Mouse (Mus musculus): ENCODE measurements around the gene Cyp2w1.
"Not testable (repeated sequence)": the region's sequence is repeated elsewhere in the genome, so short reads cannot be mapped to it uniquely, and the experiment has no call there.

Cyp2w1 gene

DNA sequence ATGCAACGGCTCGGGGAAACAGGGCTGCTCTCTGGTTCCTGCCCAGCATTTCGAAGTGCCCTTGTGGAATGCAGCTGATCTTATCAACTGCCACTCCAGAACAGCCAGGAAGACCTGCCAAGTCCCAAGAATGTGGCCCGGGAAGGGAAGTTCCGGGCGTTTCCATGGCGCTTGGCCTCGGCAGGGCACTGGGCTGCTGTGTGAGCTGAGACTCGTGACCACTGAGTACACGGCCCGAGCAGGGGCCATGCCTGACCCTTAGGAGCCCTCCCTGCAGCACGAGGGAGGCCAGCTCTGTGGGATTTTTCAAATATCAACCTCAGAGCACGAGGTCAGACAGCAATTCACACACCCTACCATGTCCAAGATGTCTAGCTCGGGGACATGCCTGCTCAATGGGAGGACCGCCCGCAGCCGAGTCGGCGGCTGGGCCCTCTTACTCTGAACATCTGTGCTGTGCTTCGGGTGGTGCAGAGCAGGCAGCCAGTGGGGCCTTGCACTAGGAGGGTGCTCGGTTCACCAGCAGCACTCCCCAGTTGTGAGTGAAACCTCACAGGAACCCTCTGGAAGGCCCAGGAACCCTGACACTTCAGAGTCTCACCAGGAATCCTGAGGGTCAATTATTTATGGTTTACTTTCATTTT is 26.7 kb downstream of the Cyp2w1 start:
- in situ Hi-C loops (cut with MboI; ENCODE audit: low pct_unique_long_range_greater_than_20kb in 1 of 2, low sequenced_read_pairs in 2 of 2, unreplicated experiment in 1 of 2), result no loop called here

- in situ Hi-C loops (cut with MboI; ENCODE audit: low pct_unique_long_range_greater_than_20kb in 1 of 2, low sequenced_read_pairs in 2 of 2, unreplicated experiment in 1 of 2), result no loop called here
Measured at GRCm38 (mm10) chr5:139379771-139380384, 27.5 kb downstream of the Cyp2w1 start.

GRCm38 (mm10) chr5:139380385-139381248 is 28.2 kb downstream of the Cyp2w1 start:
- in situ Hi-C loops (cut with MboI; ENCODE audit: low pct_unique_long_range_greater_than_20kb in 1 of 2, low sequenced_read_pairs in 2 of 2, unreplicated experiment in 1 of 2), result no loop called here

- in situ Hi-C loops (cut with MboI; ENCODE audit: low pct_unique_long_range_greater_than_20kb in 1 of 2, low sequenced_read_pairs in 2 of 2, unreplicated experiment in 1 of 2), result no loop called here
Measured at GRCm38 (mm10) chr5:139381586-139382513, 29.4 kb downstream of the Cyp2w1 start.

- in situ Hi-C loops (cut with MboI; ENCODE audit: low pct_unique_long_range_greater_than_20kb in 1 of 2, low sequenced_read_pairs in 2 of 2, unreplicated experiment in 1 of 2), result no loop called here
Measured at GRCm38 (mm10) chr5:139382760-139383159, 30.3 kb downstream of the Cyp2w1 start.

- in situ Hi-C loops (cut with MboI; ENCODE audit: low pct_unique_long_range_greater_than_20kb in 1 of 2, low sequenced_read_pairs in 2 of 2, unreplicated experiment in 1 of 2), result no loop called here
Measured at GRCm38 (mm10) chr5:139383234-139383633, 30.8 kb downstream of the Cyp2w1 start.

GRCm38 (mm10) chr5:139384531-139384930 is 32.1 kb downstream of the Cyp2w1 start:
- in situ Hi-C loops (cut with MboI; ENCODE audit: low pct_unique_long_range_greater_than_20kb in 1 of 2, low sequenced_read_pairs in 2 of 2, unreplicated experiment in 1 of 2), result no loop called here

DNA sequence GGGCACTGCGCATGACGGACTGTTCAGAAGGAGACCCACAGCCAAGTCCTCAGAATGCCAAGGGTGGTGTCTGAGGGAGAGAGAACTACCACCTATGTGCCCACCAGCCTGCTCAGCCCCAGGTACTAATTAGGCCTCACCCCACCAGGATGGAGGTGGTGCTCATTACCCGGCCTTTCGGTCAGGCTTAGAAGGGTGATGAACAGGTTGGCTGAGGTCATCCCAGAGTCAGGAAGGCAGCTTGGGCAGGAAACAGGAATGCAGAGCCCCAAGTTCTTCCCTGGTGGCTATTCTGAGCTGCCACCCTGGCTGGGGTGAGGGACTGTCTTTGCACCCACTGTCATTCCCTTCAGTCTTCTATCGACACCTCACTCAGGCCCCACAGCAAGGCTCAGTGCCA is 33.6 kb downstream of the Cyp2w1 start:
- in situ Hi-C loops (cut with MboI; ENCODE audit: low pct_unique_long_range_greater_than_20kb in 1 of 2, low sequenced_read_pairs in 2 of 2, unreplicated experiment in 1 of 2), result no loop called here

- in situ Hi-C loops (cut with MboI; ENCODE audit: low pct_unique_long_range_greater_than_20kb in 1 of 2, low sequenced_read_pairs in 2 of 2, unreplicated experiment in 1 of 2), result no loop called here
Measured at GRCm38 (mm10) chr5:139387329-139388194, 35.1 kb downstream of the Cyp2w1 start.

DNA sequence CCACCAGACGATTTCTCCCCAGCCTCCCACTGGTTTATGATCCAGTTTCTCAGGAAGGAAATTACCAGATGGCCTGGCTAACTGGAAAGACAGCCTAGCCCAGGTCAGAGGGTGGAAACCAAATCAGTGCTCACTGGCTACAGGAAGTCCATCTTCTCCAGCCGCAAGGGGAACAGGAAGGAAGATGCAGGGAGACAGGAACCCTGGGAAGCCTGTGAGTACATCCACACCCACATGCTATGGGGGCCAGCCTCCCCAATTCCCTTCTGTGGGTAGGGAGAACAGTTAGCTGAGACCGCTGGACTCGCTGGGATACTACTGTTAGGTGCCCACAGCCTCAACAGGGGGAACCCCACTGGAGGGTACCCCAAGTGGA is 35.8 kb downstream of the Cyp2w1 start:
- in situ Hi-C loops (cut with MboI; ENCODE audit: low pct_unique_long_range_greater_than_20kb in 1 of 2, low sequenced_read_pairs in 2 of 2, unreplicated experiment in 1 of 2), result no loop called here

DNA sequence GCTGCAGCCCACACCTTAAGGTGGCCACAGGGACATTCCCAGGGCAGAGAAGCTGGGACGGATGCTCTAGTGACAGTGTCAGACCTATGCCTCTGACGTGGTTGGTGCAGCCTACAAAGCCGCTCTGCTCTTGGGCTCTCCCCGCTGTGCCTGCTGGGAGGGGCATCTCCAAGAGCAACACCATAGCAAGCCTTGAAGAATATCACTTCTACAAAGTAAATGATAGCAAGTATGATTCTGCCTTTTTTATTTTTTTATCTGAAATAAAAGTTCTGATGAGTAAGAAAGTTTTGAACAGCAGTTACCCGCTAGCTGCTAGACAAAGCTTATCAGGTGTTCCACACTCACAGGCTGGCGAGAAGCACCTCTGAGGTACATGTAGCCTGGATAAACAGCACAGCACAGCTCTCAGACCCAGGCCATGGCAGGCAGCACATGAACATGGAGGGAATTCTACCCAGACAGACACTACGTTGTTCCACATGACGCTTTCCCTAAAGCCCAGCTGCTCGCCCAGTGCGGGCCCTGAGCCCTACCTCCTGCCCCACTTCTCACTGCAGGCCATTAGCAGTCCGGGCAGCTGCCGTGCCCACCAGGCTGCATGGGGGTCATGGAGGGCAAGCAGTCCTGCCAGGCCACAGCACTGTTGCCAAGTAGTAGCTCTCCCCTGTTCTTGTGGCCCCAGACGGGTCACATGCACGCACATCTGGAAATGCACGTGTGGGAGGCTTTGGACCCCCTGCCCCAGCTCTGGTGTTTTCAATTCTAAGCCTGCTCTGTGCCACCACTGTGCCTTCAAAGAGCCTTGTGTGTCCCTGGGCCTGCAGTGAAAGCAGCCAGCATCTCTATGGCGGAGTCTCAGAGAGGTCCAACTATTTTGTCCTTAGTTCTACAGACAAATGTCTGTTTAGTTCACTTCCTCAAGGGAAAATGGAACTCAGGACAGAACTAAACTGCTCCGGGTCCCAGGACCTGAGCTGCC is 36.6 kb downstream of the Cyp2w1 start:
- in situ Hi-C loops (cut with MboI; ENCODE audit: low pct_unique_long_range_greater_than_20kb in 1 of 2, low sequenced_read_pairs in 2 of 2, unreplicated experiment in 1 of 2), result no loop called here

DNA sequence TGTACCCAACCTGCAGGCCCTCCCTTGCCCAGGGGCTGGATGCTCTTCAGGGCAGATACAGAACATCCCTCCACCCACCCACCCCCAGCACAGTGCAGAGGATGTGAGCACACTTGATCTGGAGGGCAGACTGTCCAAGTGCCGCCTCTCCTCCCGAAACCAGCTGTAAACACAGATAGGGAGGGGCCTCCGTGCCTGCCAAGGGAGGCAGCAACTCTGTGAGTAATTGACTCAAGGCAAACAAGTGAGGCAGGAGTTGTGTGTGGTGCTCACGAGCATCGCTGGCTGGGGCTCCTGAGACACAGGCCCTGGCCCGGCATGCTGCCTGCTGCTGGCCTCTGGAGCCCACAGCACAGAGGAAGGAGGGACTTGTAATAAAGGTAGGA is 37.3 kb downstream of the Cyp2w1 start:
- in situ Hi-C loops (cut with MboI; ENCODE audit: low pct_unique_long_range_greater_than_20kb in 1 of 2, low sequenced_read_pairs in 2 of 2, unreplicated experiment in 1 of 2), result no loop called here

DNA sequence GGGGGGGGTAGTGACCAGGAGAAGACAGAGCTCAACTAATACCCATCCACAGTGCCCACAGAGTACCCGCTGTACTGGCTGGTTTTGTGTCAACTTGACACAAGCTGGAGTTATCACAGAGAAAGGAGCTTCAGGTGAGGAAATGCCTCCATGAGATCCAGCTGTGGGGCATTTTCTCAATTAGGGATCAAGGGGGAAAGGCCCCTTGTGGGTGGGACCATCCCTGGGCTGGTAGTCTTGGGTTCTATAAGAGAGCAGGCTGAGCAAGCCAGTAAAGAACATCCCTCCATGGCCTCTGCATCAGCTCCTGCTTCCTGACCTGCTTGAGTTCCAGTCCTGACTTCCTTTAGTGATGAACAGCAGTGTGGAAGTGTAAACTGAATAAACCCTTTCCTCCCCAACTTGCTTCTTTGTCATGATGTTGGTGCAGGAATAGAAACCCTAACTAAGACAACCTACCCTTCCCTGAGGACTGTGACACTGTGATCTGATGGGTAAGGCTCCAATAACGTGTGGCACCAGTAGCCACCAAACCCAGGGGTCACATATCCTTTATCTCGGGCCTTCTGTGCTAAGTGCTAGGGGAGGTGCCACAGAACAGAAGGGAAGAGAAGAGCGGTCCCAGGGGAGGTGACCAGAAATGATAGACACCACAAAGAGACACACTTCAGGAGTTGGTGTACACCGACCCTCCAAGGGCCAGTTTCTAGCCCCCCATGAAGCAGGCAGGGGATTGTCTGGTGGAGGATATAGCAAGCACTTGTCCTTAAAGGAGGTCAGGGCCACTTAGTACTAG is 38.1 kb downstream of the Cyp2w1 start:
- in situ Hi-C loops (cut with MboI; ENCODE audit: low pct_unique_long_range_greater_than_20kb in 1 of 2, low sequenced_read_pairs in 2 of 2, unreplicated experiment in 1 of 2), result not testable (repeated sequence)

- in situ Hi-C loops (cut with MboI; ENCODE audit: low pct_unique_long_range_greater_than_20kb in 1 of 2, low sequenced_read_pairs in 2 of 2, unreplicated experiment in 1 of 2), result no loop called here
Measured at GRCm38 (mm10) chr5:139391309-139391990, 39.0 kb downstream of the Cyp2w1 start.
